Mouse (Mus musculus): ENCODE measurements around the gene Atraid. TPM values are rescaled to one million over a fixed set of nuclear protein-coding genes. Genes with fewer than 3 reads are reported as not detected.

The Atraid gene
- total and polyA plus RNA-seq, 3 experiments: 37.2 to 58.0 TPM; not detected in 1

DNA sequence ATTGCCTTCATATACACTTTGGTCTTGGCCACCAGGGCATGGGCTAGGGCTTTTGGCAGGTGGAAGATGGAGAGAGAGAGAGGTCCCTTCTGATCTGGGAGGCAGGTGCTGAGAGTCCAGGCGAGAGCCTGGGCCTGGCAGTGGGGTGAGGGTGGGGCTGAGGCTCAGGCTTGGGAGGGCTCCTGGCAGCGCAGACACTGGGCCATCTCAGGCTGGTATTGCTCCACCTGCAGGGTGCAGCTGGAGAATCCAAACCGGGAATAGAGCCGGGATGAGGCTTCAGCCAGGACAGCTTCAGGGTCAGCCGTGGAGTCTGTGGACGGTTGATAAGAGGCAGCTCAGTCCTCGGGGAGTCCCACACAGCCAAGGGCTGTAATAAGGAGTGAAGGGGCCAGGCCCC lies 38.5 kb downstream of the Atraid start:
- Histone ChIP-seq H3K4me1 (ENCODE audit: control insufficient read depth in 1 of 2, insufficient read depth in 2 of 2, low read length in 2 of 2) (peaks cover 0 to 11% of the 10 kb centered on the region in 2 experiments; a peak in 2 of 4 replicates), H3K9ac (ENCODE audit: control insufficient read depth, low read depth, low read length, poor library complexity, severe bottlenecking) (no peak overlapping the region), H3K4me3 (ENCODE audit: control insufficient read depth in 1 of 2, insufficient read depth in 1 of 2, low read depth in 2 of 2, low read length in 2 of 2) (no peak overlapping the region), H3K36me3 (ENCODE audit: control insufficient read depth in 1 of 2, insufficient read depth in 2 of 2, low read length in 2 of 2) (peaks cover 0 to 3% of the 10 kb centered on the region in 2 experiments; a peak in 2 of 4 replicates), H3K27me3 (ENCODE audit: control insufficient read depth in 1 of 2, insufficient read depth in 2 of 2, low read length in 2 of 2) (peaks cover 16 to 18% of the 10 kb centered on the region in 2 experiments), H3K27ac (ENCODE audit: control insufficient read depth, low read depth, low read length) (no peak overlapping the region), H3K9me3 (replicated peaks; ENCODE audit: insufficient read depth, low read length) (no peaks in the 10 kb centered on the region), H3K79me2 (ENCODE audit: control insufficient read depth, insufficient read depth, low read length, poor library complexity) (no peaks in the 10 kb centered on the region)
- TF ChIP-seq USF1 (IDR thresholded peaks at IDR 0.05; ENCODE audit: low read depth, low read length) (no peak), CTCF (IDR thresholded peaks at IDR 0.05 in 2 of 3, conservative IDR thresholded peaks at IDR 0.05 in 1 of 3; ENCODE audit: control insufficient read depth in 1 of 3, insufficient read depth in 1 of 3, low read depth in 2 of 3, low read length in 3 of 3, poor library complexity in 1 of 3, severe bottlenecking in 1 of 3) (no peak), RCOR1 (IDR thresholded peaks at IDR 0.05; ENCODE audit: low read depth, low read length) (no peak), USF2 (IDR thresholded peaks at IDR 0.05; ENCODE audit: borderline replicate concordance in 1 of 2, insufficient read depth in 1 of 2, low read depth in 1 of 2, low read length in 2 of 2) (no peak), POLR2AphosphoS5 (IDR thresholded peaks at IDR 0.05; ENCODE audit: borderline replicate concordance, low read depth, low read length) (no peak), TBP (IDR thresholded peaks at IDR 0.05; ENCODE audit: low read depth, low read length) (no peak), KAT2A (conservative IDR thresholded peaks at IDR 0.05; ENCODE audit: low read depth, low read length) (no peak)
- DNase-seq (ENCODE audit: low read depth, low spot score): no peak

GRCm38 (mm10) chr5:31087131-31087530 lies 39.0 kb downstream of the Atraid start:
- DNase-seq (ENCODE audit: low read depth, low spot score): no peak
- Histone ChIP-seq H3K4me3 (ENCODE audit: control insufficient read depth in 1 of 2, insufficient read depth in 1 of 2, low read depth in 2 of 2, low read length in 2 of 2) (no peak overlapping the region), H3K27ac (ENCODE audit: control insufficient read depth, low read depth, low read length) (no peak overlapping the region), H3K79me2 (ENCODE audit: control insufficient read depth, insufficient read depth, low read length, poor library complexity) (no peaks in the 10 kb centered on the region), H3K27me3 (ENCODE audit: control insufficient read depth in 1 of 2, insufficient read depth in 2 of 2, low read length in 2 of 2) (peaks cover 16 to 18% of the 10 kb centered on the region in 2 experiments), H3K9me3 (replicated peaks; ENCODE audit: insufficient read depth, low read length) (no peaks in the 10 kb centered on the region), H3K4me1 (ENCODE audit: control insufficient read depth in 1 of 2, insufficient read depth in 2 of 2, low read length in 2 of 2) (peaks cover 0 to 11% of the 10 kb centered on the region in 2 experiments; a peak in 2 of 4 replicates), H3K36me3 (ENCODE audit: control insufficient read depth in 1 of 2, insufficient read depth in 2 of 2, low read length in 2 of 2) (peaks cover 0 to 3% of the 10 kb centered on the region in 2 experiments; a peak in 2 of 4 replicates), H3K9ac (ENCODE audit: control insufficient read depth, low read depth, low read length, poor library complexity, severe bottlenecking) (no peak overlapping the region)
- TF ChIP-seq RCOR1 (IDR thresholded peaks at IDR 0.05; ENCODE audit: low read depth, low read length): no peak
- no peak for TF ChIP-seq RAD21 (IDR thresholded peaks at IDR 0.05; ENCODE audit: low read depth, low read length)
- no peak for TF ChIP-seq JUND (IDR thresholded peaks at IDR 0.05; ENCODE audit: low read depth, low read length)
- no peak for TF ChIP-seq MYC (IDR thresholded peaks at IDR 0.05; ENCODE audit: low read depth, low read length)
- no peak for TF ChIP-seq UBTF (IDR thresholded peaks at IDR 0.05; ENCODE audit: borderline replicate concordance, insufficient read depth, low read depth, low read length)
- TF ChIP-seq ZNF384 (IDR thresholded peaks at IDR 0.05; ENCODE audit: low read depth, low read length): no peak
- no peak for TF ChIP-seq BHLHE40 (IDR thresholded peaks at IDR 0.05; ENCODE audit: borderline replicate concordance, low read depth, low read length)
- TF ChIP-seq NRF1 (IDR thresholded peaks at IDR 0.05; ENCODE audit: insufficient read depth, low read depth, low read length, poor library complexity, severe bottlenecking): no peak
- TF ChIP-seq SIN3A (IDR thresholded peaks at IDR 0.05; ENCODE audit: low read length): no peak
- no peak for TF ChIP-seq KAT2A (conservative IDR thresholded peaks at IDR 0.05; ENCODE audit: low read depth, low read length)
- no peak for TF ChIP-seq TAL1 (IDR thresholded peaks at IDR 0.05; ENCODE audit: low read length)
- TF ChIP-seq CHD2 (IDR thresholded peaks at IDR 0.05; ENCODE audit: low read length): no peak

All from MEL (cell line).